Mouse (Mus musculus) cerebellum, adult 2 months (tissue): ENCODE results near the gene Gm16223.

Experiments
- CTCF ChIP-seq: fragments of 200-500 bp; IDR thresholded peaks from 2 replicates; pipeline ENCODE4 v1.5.1; 2011; ENCODE audit warnings: low read depth, mild to moderate bottlenecking, control low read depth, low read length, moderate library complexity, borderline replicate concordance; ENCODE audit not compliant: insufficient read depth
- POLR2A ChIP-seq: fragments of 200-500 bp; IDR thresholded peaks from 2 replicates; pipeline ENCODE4 v1.6.1; 2011; ENCODE audit warnings: low read length, control low read depth, borderline replicate concordance; ENCODE audit not compliant: insufficient read depth

DNA sequence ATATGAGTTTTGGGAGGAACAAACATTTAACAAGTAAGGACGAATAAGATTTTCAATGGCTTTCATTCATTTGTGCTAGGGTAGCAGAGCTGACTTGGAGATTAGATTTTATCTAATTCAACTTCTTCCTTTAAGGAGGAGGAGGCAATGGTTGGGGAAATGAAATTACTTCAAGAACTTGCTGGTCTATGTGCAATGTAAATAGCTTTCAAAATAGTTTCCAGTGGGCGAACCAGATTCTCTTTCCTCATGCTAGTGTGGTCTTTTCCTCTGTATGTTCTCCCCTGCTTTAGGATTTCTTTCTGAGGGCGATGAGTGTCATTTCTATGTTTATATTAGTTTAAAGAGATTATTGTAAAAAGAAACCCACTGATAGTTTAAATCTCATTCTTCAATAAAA is 45.7 kb upstream of the Gm16223 start:
- TF ChIP-seq POLR2A (no peak), CTCF (no peak)
